Mouse (Mus musculus) adipose tissue, adult 10 weeks (tissue): ENCODE measurements around the gene Arxes2. TPM values are rescaled to one million over a fixed set of nuclear protein-coding genes. Genes with fewer than 3 reads are reported as not detected.

ENCODE experiments used
- polyA plus RNA-seq: library from polyadenylated mRNA; stranded (reverse); fragments of 350-450 nt; fragmentation: Illumina TruSeq; extraction: RNeasy Lipid Tissue Mini Kit (QIAGEN cat#74804); gene quantifications from one replicate; pipeline ENCODE4 v1.2.3, GENCODE M21; 2014; ENCODE audit warnings: low read depth, low replicate concordance

Arxes2 gene
- 70.2 TPM for polyA plus RNA-seq

DNA sequence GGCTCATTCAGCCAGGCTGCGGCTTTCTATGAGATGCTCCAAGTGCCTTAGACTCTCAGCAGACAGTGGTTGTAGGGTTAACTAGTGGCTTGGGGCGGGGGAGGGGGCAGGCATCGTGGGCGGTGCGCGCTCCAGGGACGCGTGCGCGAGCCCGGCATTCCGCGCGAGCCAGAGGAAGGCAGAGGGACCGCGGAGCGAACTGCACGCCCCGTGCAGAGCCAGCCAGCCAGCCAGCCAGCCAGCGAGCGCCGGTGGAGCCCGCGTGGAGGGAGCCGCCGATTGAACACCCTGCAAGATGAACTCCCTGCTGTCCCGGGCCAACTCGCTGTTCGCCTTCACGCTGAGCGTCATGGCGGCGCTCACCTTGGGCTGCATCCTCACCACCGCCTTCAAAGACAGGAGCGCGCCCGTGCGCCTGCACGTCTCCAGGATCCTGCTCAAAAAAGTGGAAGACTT, at the start of gene Arxes2:
Gene Arxes2, plus strand, starts transcription at position 161 of the 456 bp plus-strand sequence.

DNA sequence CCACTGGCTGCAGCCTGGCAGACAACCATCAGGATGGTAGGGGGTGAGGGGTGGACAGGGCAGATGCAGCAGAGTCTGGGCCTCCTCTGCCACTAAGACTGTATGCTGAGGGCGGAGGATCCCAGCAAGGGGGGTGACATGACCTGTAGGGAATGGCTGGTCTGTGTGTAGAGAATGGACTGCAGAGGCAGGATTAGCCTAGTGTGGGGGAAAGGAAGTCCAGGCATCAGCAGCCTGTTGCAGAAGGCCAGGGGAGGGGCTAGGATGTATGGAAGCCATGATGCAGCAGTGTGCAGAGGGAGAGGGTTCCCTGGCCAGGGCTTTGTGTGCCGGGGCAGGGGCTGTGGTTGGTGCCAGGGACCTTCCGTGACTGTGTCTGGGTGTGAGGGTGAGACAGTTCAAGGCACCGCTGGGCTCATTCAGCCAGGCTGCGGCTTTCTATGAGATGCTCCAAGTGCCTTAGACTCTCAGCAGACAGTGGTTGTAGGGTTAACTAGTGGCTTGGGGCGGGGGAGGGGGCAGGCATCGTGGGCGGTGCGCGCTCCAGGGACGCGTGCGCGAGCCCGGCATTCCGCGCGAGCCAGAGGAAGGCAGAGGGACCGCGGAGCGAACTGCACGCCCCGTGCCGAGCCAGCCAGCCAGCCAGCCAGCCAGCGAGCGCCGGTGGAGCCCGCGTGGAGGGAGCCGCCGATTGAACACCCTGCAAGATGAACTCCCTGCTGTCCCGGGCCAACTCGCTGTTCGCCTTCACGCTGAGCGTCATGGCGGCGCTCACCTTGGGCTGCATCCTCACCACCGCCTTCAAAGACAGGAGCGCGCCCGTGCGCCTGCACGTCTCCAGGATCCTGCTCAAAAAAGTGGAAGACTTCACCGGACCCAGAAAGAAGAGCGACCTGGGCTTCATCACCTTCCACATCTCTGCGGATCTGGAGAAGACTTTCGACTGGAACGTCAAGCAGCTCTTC, 39.5 kb downstream of the Arxes2 start, which contains the start of gene Arxes1:
Gene Arxes1, plus strand, starts transcription at position 569 of the 965 bp plus-strand sequence.

Other genes starting within 250 kb of the Arxes2 start
- 20.1 TPM for gene Bhlhb9, start 196.2 kb upstream of the Arxes2 start, polyA plus RNA-seq
- 17.6 TPM for gene Gprasp2, start 154.8 kb upstream of the Arxes2 start, polyA plus RNA-seq
- gene Arxes1, start 39.5 kb downstream of the Arxes2 start, polyA plus RNA-seq: 12.8 TPM
- gene Bex2, start 74.4 kb downstream of the Arxes2 start, polyA plus RNA-seq: 63.2 TPM
- 52.5 TPM for gene Nxf3, start 91.4 kb downstream of the Arxes2 start, polyA plus RNA-seq
- gene Bex4, start 145.2 kb downstream of the Arxes2 start, polyA plus RNA-seq: 82.3 TPM
- gene Tceal8, start 178.5 kb downstream of the Arxes2 start, polyA plus RNA-seq: 106 TPM
- gene Tceal5, start 210.1 kb downstream of the Arxes2 start, polyA plus RNA-seq: 5.2 TPM
- gene Tceal7, start 221.0 kb downstream of the Arxes2 start, polyA plus RNA-seq: not detected
- 11.0 TPM for gene Bex1, start 221.7 kb downstream of the Arxes2 start, polyA plus RNA-seq